Mouse (Mus musculus) cortical plate, adult 2 months (tissue): ENCODE measurements at regions not wholly inside any gene's neighbourhood (a gene's known extent, or its start where the extent isn't known, plus 50 kb on each side); places are given as distances from the start of the nearest gene placed in this dataset.

Experiments used
- H3K27ac ChIP-seq: fragments of 200-500 bp; 2 replicates; pipeline ENCODE4 v1.5.1; 2012; ENCODE audit warnings: low read length, control low read depth, inconsistent platforms; ENCODE audit not compliant: insufficient read depth
- H3K4me1 ChIP-seq: fragments of 200-500 bp; 2 replicates; pipeline ENCODE4 v1.6.1; 2011; ENCODE audit warnings: low read length; ENCODE audit not compliant: control insufficient read depth, insufficient read depth
- H3K4me3 ChIP-seq: fragments of 200-500 bp; 2 replicates; pipeline ENCODE4 v1.5.1; 2011; ENCODE audit warnings: mild to moderate bottlenecking, low read length, control low read depth; ENCODE audit not compliant: insufficient read depth
- CTCF ChIP-seq: fragments of 200-500 bp; IDR thresholded peaks from 2 replicates; pipeline ENCODE4 v1.5.1; 2011; ENCODE audit warnings: mild to moderate bottlenecking, control low read depth, low read length; ENCODE audit not compliant: insufficient read depth; ENCODE audit errors: extremely low read depth
- POLR2A ChIP-seq: fragments of 200-500 bp; IDR thresholded peaks from 2 replicates; pipeline ENCODE4 v1.6.1; 2011; ENCODE audit warnings: mild to moderate bottlenecking, low read length, control low read depth; ENCODE audit not compliant: insufficient read depth; ENCODE audit errors: extremely low read depth

DNA sequence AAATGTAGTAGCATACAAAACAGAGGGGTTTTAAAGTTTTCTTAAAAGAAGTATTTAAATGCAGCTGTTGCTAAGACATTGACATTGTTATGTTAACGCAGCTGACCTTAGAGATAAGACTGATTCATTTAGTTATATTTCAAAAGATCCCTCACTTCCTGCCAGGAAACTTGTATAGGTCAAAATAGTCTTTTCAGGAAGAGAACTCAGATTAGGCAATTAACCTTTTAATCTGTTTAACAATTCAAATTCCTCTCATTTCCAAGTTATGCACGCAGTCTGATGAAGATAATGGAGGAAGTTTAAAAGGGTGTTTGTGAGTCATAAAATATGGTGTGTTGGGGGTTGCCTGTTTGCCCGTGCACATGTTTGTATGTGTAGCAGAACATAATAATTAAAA is 448.5 kb downstream of the Tmtc2 start:
- no peak overlapping the region for H3K27ac ChIP-seq
- H3K4me1 ChIP-seq = no peaks in the 10 kb centered on the region
- TF ChIP-seq POLR2A (no peak), CTCF (no peak)
- no peak overlapping the region for H3K4me3 ChIP-seq

DNA sequence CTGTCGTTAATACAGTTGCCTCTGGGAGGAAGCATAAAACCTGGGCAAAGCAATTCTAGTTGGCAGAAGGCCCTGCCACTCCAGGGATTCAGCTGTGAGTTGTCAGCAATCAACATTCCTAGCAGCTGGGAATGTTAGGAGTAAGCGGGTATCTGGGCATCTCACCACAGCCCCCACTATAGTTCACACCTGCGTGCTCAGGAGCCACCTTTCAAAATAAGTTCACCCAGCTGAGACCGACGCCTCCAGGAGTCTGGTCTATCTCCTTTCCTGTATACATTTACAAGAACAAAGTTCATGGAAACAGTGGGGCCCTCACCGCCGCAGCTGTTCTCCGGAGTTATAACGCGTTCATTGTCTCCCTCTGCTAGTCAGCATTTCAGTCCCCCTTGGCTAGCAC is 454.0 kb downstream of the Tmtc2 start:
- Histone ChIP-seq H3K4me1 (no peaks in the 10 kb centered on the region), H3K4me3 (no peak overlapping the region)

DNA sequence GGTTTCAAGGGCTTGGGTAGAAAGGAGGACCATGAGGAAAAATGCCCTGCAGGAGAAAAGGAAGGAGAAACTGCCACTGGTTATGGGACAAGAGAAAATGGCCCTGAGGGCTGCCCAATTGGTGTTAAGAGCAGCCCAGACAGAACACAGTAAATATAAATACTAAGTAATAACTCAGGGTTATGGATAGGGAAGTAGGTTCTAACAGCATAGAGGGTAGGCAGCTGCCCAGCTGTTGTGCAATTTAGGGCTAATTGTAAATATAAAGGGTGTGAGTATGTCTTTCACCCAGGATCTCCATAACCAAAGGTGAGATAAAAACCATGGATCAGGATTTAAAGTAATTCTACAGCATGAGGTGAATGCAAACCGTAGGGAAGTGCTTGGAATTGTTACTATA is 458.1 kb downstream of the Tmtc2 start:
- Histone ChIP-seq H3K27ac (no peak overlapping the region), H3K4me1 (no peaks in the 10 kb centered on the region), H3K4me3 (no peak overlapping the region)
- TF ChIP-seq CTCF = no peak

More for the DNA sequence above, 454.0 kb downstream of the Tmtc2 start:
- TF ChIP-seq CTCF = no peak
- TF ChIP-seq POLR2A = no peak
- H3K27ac ChIP-seq = no peak overlapping the region

DNA sequence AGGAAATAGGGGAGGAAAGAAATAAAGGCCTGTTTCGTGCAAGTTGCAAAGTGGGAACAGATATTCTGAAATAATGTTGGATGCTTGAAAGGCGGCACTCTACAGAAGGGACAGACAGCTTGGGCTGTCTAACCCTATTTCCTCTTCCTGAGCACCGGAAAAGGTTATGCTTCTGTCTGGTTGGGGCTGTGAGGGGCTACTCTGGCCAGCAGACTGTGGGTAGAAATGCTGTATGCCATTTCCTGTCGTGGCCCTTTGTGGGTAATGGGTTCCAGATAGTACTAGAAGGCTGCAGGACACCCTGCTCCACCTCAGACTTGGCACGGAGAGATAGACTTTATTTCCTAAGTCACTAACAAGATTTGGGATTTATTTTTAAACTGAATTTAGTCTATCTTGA is 459.3 kb downstream of the Tmtc2 start:
- H3K27ac ChIP-seq = no peak overlapping the region
- no peaks in the 10 kb centered on the region for H3K4me1 ChIP-seq
- H3K4me3 ChIP-seq = no peak overlapping the region
- TF ChIP-seq CTCF = no peak
- no peak for TF ChIP-seq POLR2A

DNA sequence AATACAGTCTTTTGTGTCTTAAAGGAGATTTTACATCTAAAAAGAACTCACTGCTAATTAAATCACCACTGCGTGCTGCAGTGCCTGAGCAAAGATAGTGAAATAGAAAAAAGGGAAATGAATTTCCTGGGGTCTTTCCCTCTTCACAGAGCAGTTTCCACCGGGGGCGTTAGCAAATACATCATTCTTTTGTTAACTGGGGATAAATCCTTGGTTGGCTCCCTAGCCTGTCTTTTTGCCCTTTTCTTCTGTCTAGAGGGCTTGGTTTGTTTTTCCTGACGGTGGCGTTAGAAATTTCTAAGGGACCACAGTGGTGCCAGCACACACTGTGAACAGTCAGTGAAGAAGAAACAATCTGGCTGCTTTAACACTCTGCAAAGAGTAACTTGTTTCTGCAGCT is 464.0 kb downstream of the Tmtc2 start:
- TF ChIP-seq CTCF = no peak
- no peak for TF ChIP-seq POLR2A
- H3K4me1 ChIP-seq = no peaks in the 10 kb centered on the region
- no peak overlapping the region for H3K27ac ChIP-seq
- H3K4me3 ChIP-seq = no peak overlapping the region

DNA sequence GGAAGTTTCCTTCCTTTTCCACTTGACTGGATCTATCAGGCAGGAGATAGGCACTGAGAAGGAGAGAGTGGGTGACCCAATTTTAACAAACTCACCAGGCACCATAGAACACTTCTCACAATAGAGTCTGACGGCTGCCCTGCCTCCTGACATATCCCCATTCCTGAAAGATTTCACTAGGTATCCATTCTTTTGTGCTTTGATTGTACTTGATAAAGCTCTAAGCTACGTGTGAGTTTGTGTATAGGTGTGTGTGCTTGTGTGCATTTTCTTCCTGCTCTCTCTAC is 477.3 kb downstream of the Tmtc2 start:
- TF ChIP-seq CTCF = no peak
- TF ChIP-seq POLR2A = no peak
- Histone ChIP-seq H3K27ac (no peak overlapping the region), H3K4me1 (no peaks in the 10 kb centered on the region), H3K4me3 (no peak overlapping the region)

DNA sequence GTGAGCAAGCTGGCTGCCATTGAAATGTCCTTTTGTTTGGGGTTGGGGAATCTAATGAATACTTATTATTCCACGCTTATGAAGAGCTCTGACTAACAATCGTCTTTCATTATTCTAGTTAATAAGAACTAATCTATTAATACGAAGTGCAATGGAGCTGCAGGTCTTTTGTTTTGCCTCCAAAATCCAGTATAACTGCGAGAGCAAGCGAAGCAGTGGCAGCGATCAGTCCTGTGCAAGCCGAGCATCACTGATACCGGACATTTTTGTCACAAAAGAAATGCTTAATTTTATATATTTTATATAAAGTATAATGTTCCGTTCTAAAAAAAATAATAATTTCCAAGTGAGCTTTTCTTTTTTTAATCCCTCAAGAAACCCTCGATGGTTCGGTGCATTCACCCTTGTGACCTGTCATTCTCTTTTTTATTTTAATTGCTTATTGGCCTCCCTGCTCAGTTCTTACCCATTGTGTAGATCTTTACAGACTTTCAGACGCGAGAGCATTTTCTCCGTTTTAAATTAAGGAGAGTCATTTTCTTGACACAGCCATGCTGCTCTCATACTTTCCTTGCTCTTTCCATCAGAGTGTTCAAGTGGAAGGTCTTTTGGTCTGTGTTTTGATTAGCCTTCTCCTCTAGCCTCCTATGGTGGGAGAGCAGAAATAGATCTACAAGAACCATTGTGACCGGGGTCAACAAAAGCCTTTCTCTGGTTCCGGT is 477.8 kb downstream of the Tmtc2 start:
- Histone ChIP-seq H3K4me1 (no peaks in the 10 kb centered on the region), H3K27ac (no peak overlapping the region), H3K4me3 (no peak overlapping the region)
- no peak for TF ChIP-seq POLR2A
- no peak for TF ChIP-seq CTCF

DNA sequence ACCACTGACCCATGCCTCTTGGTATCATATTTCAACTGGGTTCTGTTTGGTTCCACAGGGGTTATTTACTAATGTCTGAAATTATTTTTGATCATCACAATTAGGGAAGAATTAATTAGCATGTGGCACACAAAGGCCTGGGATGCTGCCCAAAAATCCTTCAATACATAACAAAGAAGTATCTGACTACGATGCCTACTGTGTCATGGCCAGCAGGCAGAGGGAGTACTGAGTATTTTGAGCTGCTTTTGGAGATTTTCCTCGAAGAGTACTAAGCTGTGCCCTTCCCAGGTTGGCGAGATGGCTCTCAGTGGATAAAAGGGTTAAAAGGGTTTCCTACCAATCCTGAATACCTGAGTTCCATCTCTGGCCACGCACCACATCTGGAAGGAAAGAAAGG is 478.5 kb downstream of the Tmtc2 start:
- TF ChIP-seq CTCF (0 out of 2 replicates have a peak, but pooled peaks have one; percentile 1), POLR2A (no peak)
- H3K27ac ChIP-seq = no peak overlapping the region
- H3K4me3 ChIP-seq = no peak overlapping the region
- H3K4me1 ChIP-seq = no peaks in the 10 kb centered on the region

DNA sequence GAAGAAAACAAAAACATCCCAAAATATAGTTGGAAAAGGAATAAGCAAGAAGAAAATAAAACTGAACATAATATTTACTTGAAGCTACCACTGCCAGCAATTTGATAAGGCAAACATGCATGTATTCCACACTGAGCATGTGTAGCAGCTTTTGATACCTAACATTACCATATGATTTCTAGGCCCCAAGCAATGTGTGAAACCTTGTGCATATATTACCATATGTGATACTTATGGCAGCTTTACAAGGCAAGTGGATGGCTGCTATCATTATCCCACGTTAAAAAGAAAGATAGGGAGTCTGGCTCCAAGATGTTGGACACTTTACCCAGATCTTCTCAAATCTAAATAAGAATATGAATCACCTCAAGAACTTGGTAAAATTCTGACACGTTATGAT is 497.4 kb downstream of the Tmtc2 start:
- no peaks in the 10 kb centered on the region for H3K4me1 ChIP-seq
- no peak for TF ChIP-seq POLR2A

DNA sequence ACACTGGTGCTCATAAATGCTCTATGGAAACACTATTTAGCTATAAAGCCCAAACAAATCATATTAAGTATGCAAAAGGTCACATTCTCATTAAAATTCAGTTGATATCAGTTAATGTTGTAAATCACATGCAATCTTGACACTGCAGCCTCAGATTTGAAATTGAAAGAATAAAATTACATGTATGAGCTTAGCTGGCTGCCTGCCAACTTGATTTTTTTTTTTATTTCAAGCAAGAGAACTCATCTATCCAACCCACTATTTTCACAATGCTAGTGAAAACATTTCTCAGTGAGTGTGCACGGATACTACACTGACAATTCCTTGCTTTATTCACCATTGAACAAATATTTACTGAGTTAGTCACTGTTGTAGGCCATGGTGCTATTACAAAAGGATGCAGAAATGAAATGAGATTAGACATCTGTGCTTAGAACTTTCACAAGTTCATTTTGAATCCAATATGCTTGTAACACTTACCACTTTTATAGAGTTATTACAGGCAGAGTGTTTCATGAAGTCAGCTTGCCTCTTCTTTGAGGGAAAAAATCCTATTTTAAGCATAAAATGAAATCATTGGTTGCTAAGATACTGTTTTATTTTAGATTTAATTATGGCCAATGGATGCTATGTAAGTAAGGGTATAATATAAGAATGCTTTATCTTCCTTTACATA is 539.4 kb downstream of the Tmtc2 start:
- TF ChIP-seq CTCF (no peak), POLR2A (no peak)
- Histone ChIP-seq H3K27ac (no peak overlapping the region), H3K4me1 (no peaks in the 10 kb centered on the region), H3K4me3 (no peak overlapping the region)

More for the DNA sequence above, 497.4 kb downstream of the Tmtc2 start:
- no peak overlapping the region for H3K27ac ChIP-seq
- no peak overlapping the region for H3K4me3 ChIP-seq
